Mouse (Mus musculus): ENCODE data around the gene Nrxn3.

- TF ChIP-seq CTCF (IDR thresholded peaks at IDR 0.05; ENCODE audit: control insufficient read depth, insufficient read depth, low read length), result no peak
- TF ChIP-seq POLR2A (IDR thresholded peaks at IDR 0.05; ENCODE audit: borderline replicate concordance, control insufficient read depth, low read depth, low read length), result no peak
Measured at GRCm38 (mm10) chr12:89854355-89854754, 1131.7 kb downstream of the Nrxn3 start.
